8 mouse cellular contexts compared by ENCODE assay signal in genomic region chr11:117628312-117628779, GRCm38 (mm10). TPM values are rescaled to one million over a fixed set of nuclear protein-coding genes. Genes with fewer than 3 reads are reported as not detected.
A peak's percentile ranks its signal among the peaks of the same experiment; 100 is the strongest.
DNase-seq lines count a peak whose midpoint lies in the region; ATAC-seq and TF ChIP-seq lines count a peak whose summit lies in the region.

No protein-coding gene starts in this region.

- peak; percentile 88 for ATAC-seq in hindbrain, embryonic 15.5 days (ENCODE audit: low FRiP score, low read depth)
- peak; percentile 54; the same call in 1 of the 2 replicates for ATAC-seq in limb, embryonic 14.5 days (ENCODE audit: low FRiP score, low read depth)

- H3K4me1 ChIP-seq in E14TG2a.4 (replicated peaks; ENCODE audit: low read depth, low read length), result peaks cover 71% of the 10 kb centered on the region
- H3K4me1 ChIP-seq in forebrain, embryonic 10.5 days, result peaks cover 30% of the 10 kb centered on the region
- H3K4me1 ChIP-seq in hindbrain, embryonic 15.5 days (replicated peaks), result peaks cover 38% of the 10 kb centered on the region
- peaks cover 18% of the 10 kb centered on the region for H3K4me1 ChIP-seq in limb, embryonic 14.5 days (ENCODE audit: control insufficient read depth, insufficient read depth, low read length)

- H3K9ac ChIP-seq in hindbrain, embryonic 15.5 days, result peak overlapping the region; percentile 15; the same call in 1 of the 2 replicates
- no peak overlapping the region for H3K9ac ChIP-seq in limb, embryonic 14.5 days (ENCODE audit: low read depth, low read length, severe bottlenecking)

- H3K36me3 ChIP-seq in E14TG2a.4 (ENCODE audit: insufficient read depth, low read length), result no peaks in the 10 kb centered on the region
- no peaks in the 10 kb centered on the region for H3K36me3 ChIP-seq in forebrain, embryonic 10.5 days (replicated peaks)
- H3K36me3 ChIP-seq in hindbrain, embryonic 15.5 days, result no peaks in the 10 kb centered on the region
- H3K36me3 ChIP-seq in limb, embryonic 14.5 days (ENCODE audit: control insufficient read depth, insufficient read depth, low read length), result no peaks in the 10 kb centered on the region

- peak overlapping the region; percentile 65 for H3K4me3 ChIP-seq in E14TG2a.4 (replicated peaks; ENCODE audit: low read length)
- peak overlapping the region; percentile 21; the same call in 1 of the 2 replicates for H3K4me3 ChIP-seq in forebrain, embryonic 10.5 days
- no peak overlapping the region for H3K4me3 ChIP-seq in hindbrain, embryonic 15.5 days
- H3K4me3 ChIP-seq in limb, embryonic 14.5 days (replicated peaks; ENCODE audit: low read length), result no peak overlapping the region

- H3K27me3 ChIP-seq in E14TG2a.4 (ENCODE audit: insufficient read depth, low read length), result no peaks in the 10 kb centered on the region
- peaks cover 44% of the 10 kb centered on the region for H3K27me3 ChIP-seq in forebrain, embryonic 10.5 days (ENCODE audit: poor library complexity, severe bottlenecking)
- no peaks in the 10 kb centered on the region for H3K27me3 ChIP-seq in hindbrain, embryonic 15.5 days
- H3K27me3 ChIP-seq in limb, embryonic 14.5 days (ENCODE audit: control insufficient read depth, insufficient read depth, low read length), result no peaks in the 10 kb centered on the region

- no peak for TF ChIP-seq CTCF in E14TG2a.4 (conservative IDR thresholded peaks at IDR 0.05; ENCODE audit: low read length)

- peak overlapping the region; percentile 77 for H3K27ac ChIP-seq in forebrain, embryonic 10.5 days
- peak overlapping the region; percentile 83 for H3K27ac ChIP-seq in hindbrain, embryonic 15.5 days (replicated peaks)
- H3K27ac ChIP-seq in limb, embryonic 14.5 days (replicated peaks; ENCODE audit: low read depth, low read length), result peak overlapping the region; percentile 50; the same call in 1 of the 2 replicates

- TF ChIP-seq POLR2A in limb, embryonic 14.5 days (IDR thresholded peaks at IDR 0.05; ENCODE audit: borderline replicate concordance, extremely low read depth, insufficient read depth, insufficient read length), result no peak

- DNase-seq in ZHBTc4 (ENCODE audit: low read depth, low spot score), result peak; percentile 38
- peak; percentile 48 for DNase-seq in forebrain, embryonic 10.5 days (ENCODE audit: extremely low spot score, low spot score)
- DNase-seq in limb, embryonic 14.5 days (ENCODE audit: low spot score), result peak; percentile 67
- DNase-seq in telencephalon, adult 2 months (ENCODE audit: low read depth, low spot score), result peak; percentile 84
- no peak for DNase-seq in thymus, postnatal 0 days (ENCODE audit: low spot score)
- no peak for DNase-seq in urinary bladder, adult 2 months (ENCODE audit: low spot score)

- H3K4me2 ChIP-seq in hindbrain, embryonic 15.5 days, result peak overlapping the region; percentile 40
- peak overlapping the region; percentile 16 for H3K4me2 ChIP-seq in limb, embryonic 14.5 days (replicated peaks; ENCODE audit: low read depth, low read length, severe bottlenecking)

- H3K9me3 ChIP-seq in E14TG2a.4 (ENCODE audit: low read length), result peaks cover under 1% of the 10 kb centered on the region
- H3K9me3 ChIP-seq in forebrain, embryonic 10.5 days, result no peaks in the 10 kb centered on the region
- no peaks in the 10 kb centered on the region for H3K9me3 ChIP-seq in hindbrain, embryonic 15.5 days
- no peaks in the 10 kb centered on the region for H3K9me3 ChIP-seq in limb, embryonic 14.5 days (ENCODE audit: control insufficient read depth, low read length)

- WGBS in forebrain, embryonic 10.5 days, result 11% methylated on average over 9 of the region's 9 CpGs
- WGBS in hindbrain, embryonic 15.5 days, result 7% methylated on average over 9 of the region's 9 CpGs
- WGBS in limb, embryonic 14.5 days, result 12% methylated on average over 9 of the region's 9 CpGs

RNA-seq across cellular contexts. Expression of gene Tnrc6c, which starts 25.7 kb away (rescaled TPM):
- 11.3 and 12.0 TPM in 2 replicates for polyA plus RNA-seq in forebrain, embryonic 10.5 days (2016; fragmentation: Nextera tagmentation; extraction: Ambion mirVana)
- polyA plus RNA-seq in hindbrain, embryonic 15.5 days (2015; fragmentation: Nextera tagmentation; extraction: Ambion mirVana), result 24.2 and 24.7 TPM in 2 replicates
- polyA plus RNA-seq in limb, embryonic 14.5 days (2012; rRNA removed), result 34.7 and 43.7 TPM in 2 replicates
- polyA plus RNA-seq in limb, embryonic 14.5 days (2014; fragmentation: Nextera tagmentation; extraction: Ambion mirVana), result 18.1 and 21.1 TPM in 2 replicates
- 13.2 and 18.7 TPM in 2 replicates for polyA plus RNA-seq in thymus, postnatal 0 days (2015; fragmentation: Nextera tagmentation; extraction: Ambion mirVana)
- polyA plus RNA-seq in urinary bladder, adult 2 months (2012; rRNA removed), result 11.9 and 19.1 TPM in 2 replicates

Comparison
In these comparisons a context has a peak if more than half of its experiments do, and no peak if none do; other contexts are left out.
1. H3K4me3 ChIP-seq: peak in E14TG2a.4 (single experiment) and forebrain, embryonic 10.5 days (single experiment); none in hindbrain, embryonic 15.5 days (single experiment) and limb, embryonic 14.5 days (single experiment).
2. DNase-seq: peak in ZHBTc4 (single experiment), forebrain, embryonic 10.5 days (single experiment), limb, embryonic 14.5 days (single experiment) and telencephalon, adult 2 months (single experiment); none in thymus, postnatal 0 days (single experiment) and urinary bladder, adult 2 months (single experiment).
3. Peak in every context shown above with its lines, with median percentiles within 50 percentile points of each other: H3K27ac ChIP-seq.